Mouse (Mus musculus): ENCODE results near the gene Tspan5.

- TF ChIP-seq CTCF (IDR thresholded peaks at IDR 0.05; ENCODE audit: borderline replicate concordance, insufficient read depth, low read length), result no peak
- TF ChIP-seq POLR2A (IDR thresholded peaks at IDR 0.05; ENCODE audit: low read depth, low read length), result no peak
Observed at GRCm38 (mm10) chr3:138849755-138850301, 107.8 kb downstream of the Tspan5 start.
